Mouse (Mus musculus): ENCODE measurements around the gene Olfr43. TPM values are rescaled to one million over a fixed set of nuclear protein-coding genes. Genes with fewer than 3 reads are reported as not detected.

The Olfr43 gene
- not detected in 2 replicates for polyA plus RNA-seq (2014; fragmentation: Nextera tagmentation; extraction: Ambion mirVana)

DNA sequence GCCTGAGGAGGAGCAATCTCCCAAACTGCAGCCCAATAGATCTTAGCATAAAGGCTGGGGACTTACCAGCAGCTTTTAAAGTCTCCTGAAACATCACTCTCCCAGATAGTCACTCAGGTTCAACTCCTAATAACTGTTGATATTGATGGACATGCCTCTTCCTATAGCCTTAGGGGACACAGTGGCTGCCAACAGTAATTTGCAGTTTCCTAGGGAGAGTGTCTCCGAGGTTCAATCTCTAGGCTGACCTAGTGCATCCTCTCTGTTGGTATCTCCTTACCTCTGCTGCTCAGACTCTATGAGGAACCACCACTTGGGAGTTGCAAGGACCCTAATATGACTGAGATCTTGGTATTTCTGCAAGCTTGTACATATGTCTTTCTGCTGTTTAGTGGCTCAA is at the start of gene Olfr43:
TSS of gene Olfr43 (minus strand) at position 101 of the 400 bp plus-strand sequence.
- ATAC-seq (ENCODE audit: low FRiP score) (no peak), DNase-seq (ENCODE audit: low spot score) (no peak)
- Histone ChIP-seq H3K27me3 (ENCODE audit: control insufficient read depth, insufficient read depth, low read length) (no peaks in the 10 kb centered on the region), H3K9me3 (ENCODE audit: control insufficient read depth, low read length) (0 out of 2 replicates have a peak, but pooled peaks cover 18% of the 10 kb centered on the region), H3K9ac (no peak within 1 kb of the TSS), H3K4me2 (replicated peaks) (no peak within 1 kb of the TSS), H3K36me3 (replicated peaks; ENCODE audit: control insufficient read depth, insufficient read depth) (no peaks in the 10 kb centered on the region), H3K27ac (no peak within 1 kb of the TSS), H3K4me3 (replicated peaks; ENCODE audit: low read length) (no peak within 1 kb of the TSS), H3K4me1 (replicated peaks; ENCODE audit: control insufficient read depth, insufficient read depth, low read length) (no peaks in the 10 kb centered on the region)
- 78% methylated on average over 1 of the region's 1 CpGs for WGBS

DNA sequence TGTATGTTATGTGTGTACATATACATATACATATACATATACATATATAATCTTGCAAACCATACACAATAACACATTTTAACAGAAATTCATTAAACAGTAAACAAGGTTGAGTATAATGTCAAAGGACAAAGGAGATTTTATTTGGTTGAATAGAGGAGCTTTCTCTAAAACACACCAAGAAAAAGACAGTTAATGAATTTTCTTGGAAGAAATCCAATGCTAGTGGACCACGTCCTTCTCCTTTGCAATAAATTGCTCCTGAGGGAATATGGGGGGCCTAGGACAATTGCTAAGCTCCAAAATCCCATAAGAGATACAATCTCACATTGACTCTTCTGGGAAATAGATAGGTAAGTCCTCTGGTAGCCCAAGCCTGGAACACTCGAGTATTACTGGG is 48.3 kb upstream of the Olfr43 start, which contains the start of gene Olfr406:
TSS of gene Olfr406 (plus strand) at position 301 of the 400 bp plus-strand sequence.
- no peak within 1 kb of the TSS for H3K4me3 ChIP-seq (replicated peaks; ENCODE audit: low read length)
- no peak for DNase-seq (ENCODE audit: low spot score)
- no peak for ATAC-seq (ENCODE audit: low FRiP score)
- no peak within 1 kb of the TSS for H3K27ac ChIP-seq
- no peak within 1 kb of the TSS for H3K4me2 ChIP-seq (replicated peaks)
- H3K9ac ChIP-seq: no peak within 1 kb of the TSS
- no peaks in the 10 kb centered on the region for H3K36me3 ChIP-seq (replicated peaks; ENCODE audit: control insufficient read depth, insufficient read depth)
- no peaks in the 10 kb centered on the region for H3K4me1 ChIP-seq (replicated peaks; ENCODE audit: control insufficient read depth, insufficient read depth, low read length)
- peaks cover 6% of the 10 kb centered on the region; the same call in 1 of the 2 replicates for H3K9me3 ChIP-seq (ENCODE audit: control insufficient read depth, low read length)
- 59% methylated on average over 2 of the region's 2 CpGs for WGBS
- no peaks in the 10 kb centered on the region for H3K27me3 ChIP-seq (ENCODE audit: control insufficient read depth, insufficient read depth, low read length)

DNA sequence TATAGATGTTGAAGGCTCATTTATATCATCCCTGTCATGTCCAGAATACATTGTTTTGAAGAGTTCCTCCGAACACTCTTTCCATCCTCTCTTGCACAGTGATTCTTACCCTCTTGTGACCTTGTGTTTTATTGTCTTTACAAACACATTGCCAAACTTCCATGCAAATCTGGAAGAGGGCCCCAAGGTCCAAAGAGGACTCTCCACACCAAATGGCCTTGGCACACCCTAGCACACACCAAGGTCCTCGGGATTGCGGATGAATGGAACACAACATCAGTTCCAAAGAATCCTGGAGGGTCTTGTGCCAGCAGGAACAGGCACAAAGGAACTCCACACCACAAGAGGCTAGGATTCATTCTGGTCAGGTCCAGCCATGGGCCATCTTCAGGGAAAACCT is 30.0 kb upstream of the Olfr43 start:
- no peak for DNase-seq (ENCODE audit: low spot score)
- ATAC-seq (ENCODE audit: low FRiP score): no peak
- 93% methylated on average over 3 of the region's 3 CpGs for WGBS
- Histone ChIP-seq H3K4me2 (replicated peaks) (no peak overlapping the region), H3K9me3 (ENCODE audit: control insufficient read depth, low read length) (peaks cover 10% of the 10 kb centered on the region), H3K4me1 (replicated peaks; ENCODE audit: control insufficient read depth, insufficient read depth, low read length) (no peaks in the 10 kb centered on the region), H3K4me3 (replicated peaks; ENCODE audit: low read length) (no peak overlapping the region), H3K36me3 (replicated peaks; ENCODE audit: control insufficient read depth, insufficient read depth) (no peaks in the 10 kb centered on the region), H3K9ac (no peak overlapping the region), H3K27me3 (ENCODE audit: control insufficient read depth, insufficient read depth, low read length) (no peaks in the 10 kb centered on the region), H3K27ac (no peak overlapping the region)

DNA sequence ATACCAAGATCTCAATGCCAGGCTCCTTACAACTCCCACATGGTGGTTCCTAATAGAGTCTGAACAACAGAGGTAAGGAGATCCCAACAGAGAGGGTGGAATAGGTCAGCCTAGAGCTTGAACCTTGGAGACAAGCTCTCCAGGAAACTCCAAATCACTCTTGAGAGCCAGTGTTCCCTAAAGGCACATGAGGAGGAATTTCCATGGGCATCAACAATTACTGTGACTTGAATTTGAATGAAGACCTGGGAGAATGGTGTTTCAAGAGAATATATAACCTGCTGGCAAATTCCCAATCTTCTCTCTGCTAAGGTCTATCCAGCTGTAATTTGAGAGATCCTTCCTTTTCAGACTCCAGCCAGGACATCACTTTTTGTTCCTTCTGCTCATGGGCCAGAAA is 25.2 kb downstream of the Olfr43 start, which contains the start of gene Olfr403:
TSS of gene Olfr403 (plus strand) at position 301 of the 400 bp plus-strand sequence.
- Histone ChIP-seq H3K4me2 (replicated peaks) (no peak within 1 kb of the TSS), H3K4me1 (replicated peaks; ENCODE audit: control insufficient read depth, insufficient read depth, low read length) (no peaks in the 10 kb centered on the region), H3K27ac (no peak within 1 kb of the TSS), H3K9ac (no peak within 1 kb of the TSS), H3K4me3 (replicated peaks; ENCODE audit: low read length) (no peak within 1 kb of the TSS), H3K36me3 (replicated peaks; ENCODE audit: control insufficient read depth, insufficient read depth) (no peaks in the 10 kb centered on the region), H3K9me3 (ENCODE audit: control insufficient read depth, low read length) (peaks cover 4% of the 10 kb centered on the region; the same call in 1 of the 2 replicates), H3K27me3 (ENCODE audit: control insufficient read depth, insufficient read depth, low read length) (no peaks in the 10 kb centered on the region)
- DNase-seq (ENCODE audit: low spot score) (no peak), ATAC-seq (ENCODE audit: low FRiP score) (no peak)

DNA sequence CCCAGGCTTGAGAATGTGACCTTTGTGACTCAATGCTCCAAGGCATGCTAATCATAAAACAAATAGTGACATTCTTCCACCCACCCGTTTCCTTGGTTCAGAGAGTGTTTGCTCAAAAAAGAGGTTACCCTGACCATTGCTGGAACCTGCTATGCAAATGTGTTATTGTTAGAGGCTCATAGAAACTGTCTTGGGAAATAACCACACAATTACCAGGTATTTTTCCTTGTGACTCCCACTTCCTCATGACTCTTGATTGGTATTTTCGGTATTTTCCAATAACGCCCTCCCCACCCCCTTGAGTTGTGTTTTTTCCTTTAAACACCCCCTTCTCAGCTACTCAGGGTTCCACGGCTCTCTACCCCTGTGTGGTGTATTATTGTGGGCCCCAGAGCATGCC is 27.4 kb downstream of the Olfr43 start:
- Histone ChIP-seq H3K4me1 (replicated peaks; ENCODE audit: control insufficient read depth, insufficient read depth, low read length) (no peaks in the 10 kb centered on the region), H3K36me3 (replicated peaks; ENCODE audit: control insufficient read depth, insufficient read depth) (no peaks in the 10 kb centered on the region), H3K9me3 (ENCODE audit: control insufficient read depth, low read length) (peaks cover 14% of the 10 kb centered on the region; the same call in 1 of the 2 replicates), H3K4me3 (replicated peaks; ENCODE audit: low read length) (no peak overlapping the region), H3K27ac (no peak overlapping the region), H3K9ac (no peak overlapping the region), H3K27me3 (ENCODE audit: control insufficient read depth, insufficient read depth, low read length) (no peaks in the 10 kb centered on the region), H3K4me2 (replicated peaks) (no peak overlapping the region)
- no peak for DNase-seq (ENCODE audit: low spot score)
- no peak for ATAC-seq (ENCODE audit: low FRiP score)
- 81% methylated on average over 4 of the region's 4 CpGs for WGBS

DNA sequence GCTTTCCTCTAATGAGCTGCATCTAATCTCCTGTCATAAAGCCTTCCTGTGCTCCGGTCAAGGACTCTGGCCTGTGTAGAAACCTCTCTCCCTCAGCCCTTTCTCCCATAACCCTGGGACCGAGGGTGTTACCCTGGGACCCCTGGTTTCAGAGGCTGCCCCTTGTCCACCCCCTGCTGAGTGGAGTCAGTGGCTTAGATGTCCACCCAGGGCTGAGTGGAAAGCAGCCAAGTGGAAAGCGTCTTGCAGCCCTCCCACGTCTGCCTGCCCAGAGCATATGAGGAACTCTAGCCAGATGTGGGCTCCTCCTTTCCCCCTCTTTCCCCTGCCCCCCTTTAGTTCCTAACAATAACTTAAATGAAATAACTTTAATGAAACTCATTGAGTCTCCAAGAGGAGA is 28.0 kb downstream of the Olfr43 start:
- ATAC-seq (ENCODE audit: low FRiP score) (no peak), DNase-seq (ENCODE audit: low spot score) (no peak)
- WGBS: 84% methylated on average over 4 of the region's 4 CpGs

DNA sequence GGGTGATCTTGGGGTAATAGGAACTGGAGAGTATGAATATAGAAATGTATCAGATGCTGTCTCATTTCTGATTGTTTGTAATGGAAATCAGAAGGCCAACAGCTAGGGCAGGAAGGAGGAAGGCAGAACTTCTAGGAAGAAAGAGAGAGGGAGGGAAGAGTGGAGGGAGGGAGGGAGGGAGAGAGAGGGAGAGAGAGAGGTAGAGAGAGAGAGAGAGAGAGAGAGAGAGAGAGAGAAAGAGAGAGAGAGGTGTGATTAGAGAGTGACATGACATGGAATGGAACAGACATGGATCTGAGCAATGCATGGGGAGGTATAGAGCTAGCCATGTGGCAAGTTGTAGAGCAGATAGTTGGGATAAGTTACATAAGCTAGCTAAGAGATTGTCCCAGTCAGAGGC is 42.4 kb downstream of the Olfr43 start:
- Histone ChIP-seq H3K27ac (no peak overlapping the region), H3K4me1 (replicated peaks; ENCODE audit: control insufficient read depth, insufficient read depth, low read length) (no peaks in the 10 kb centered on the region), H3K9ac (no peak overlapping the region), H3K4me2 (replicated peaks) (no peak overlapping the region), H3K9me3 (ENCODE audit: control insufficient read depth, low read length) (no peaks in the 10 kb centered on the region), H3K36me3 (replicated peaks; ENCODE audit: control insufficient read depth, insufficient read depth) (no peaks in the 10 kb centered on the region), H3K4me3 (replicated peaks; ENCODE audit: low read length) (no peak overlapping the region), H3K27me3 (ENCODE audit: control insufficient read depth, insufficient read depth, low read length) (no peaks in the 10 kb centered on the region)
- ATAC-seq (ENCODE audit: low FRiP score): no peak
- DNase-seq (ENCODE audit: low spot score): no peak

More for the DNA sequence above, 28.0 kb downstream of the Olfr43 start:
- Histone ChIP-seq H3K9ac (no peak overlapping the region), H3K4me2 (replicated peaks) (no peak overlapping the region), H3K27ac (no peak overlapping the region), H3K27me3 (ENCODE audit: control insufficient read depth, insufficient read depth, low read length) (no peaks in the 10 kb centered on the region), H3K4me1 (replicated peaks; ENCODE audit: control insufficient read depth, insufficient read depth, low read length) (no peaks in the 10 kb centered on the region), H3K4me3 (replicated peaks; ENCODE audit: low read length) (no peak overlapping the region), H3K9me3 (ENCODE audit: control insufficient read depth, low read length) (peaks cover 19% of the 10 kb centered on the region; the same call in 1 of the 2 replicates), H3K36me3 (replicated peaks; ENCODE audit: control insufficient read depth, insufficient read depth) (no peaks in the 10 kb centered on the region)

Other genes with a start within 250 kb of the Olfr43 start
- gene Olfr398, start 221.0 kb downstream of the Olfr43 start, polyA plus RNA-seq (2014; fragmentation: Nextera tagmentation; extraction: Ambion mirVana): not detected in 2 replicates
- not detected in 2 replicates for gene Olfr139, start 154.8 kb downstream of the Olfr43 start, polyA plus RNA-seq (2014; fragmentation: Nextera tagmentation; extraction: Ambion mirVana)
- gene Olfr399, start 154.8 kb downstream of the Olfr43 start, polyA plus RNA-seq (2014; fragmentation: Nextera tagmentation; extraction: Ambion mirVana): not detected in 2 replicates
- gene Zfp616, start 141.4 kb downstream of the Olfr43 start, polyA plus RNA-seq (2014; fragmentation: Nextera tagmentation; extraction: Ambion mirVana): not detected in 2 replicates
- gene Olfr401, start 97.7 kb downstream of the Olfr43 start, polyA plus RNA-seq (2014; fragmentation: Nextera tagmentation; extraction: Ambion mirVana): not detected in 2 replicates
- gene Olfr402, start 57.9 kb downstream of the Olfr43 start, polyA plus RNA-seq (2014; fragmentation: Nextera tagmentation; extraction: Ambion mirVana): not detected in 2 replicates
- gene Olfr403, start 25.1 kb downstream of the Olfr43 start, polyA plus RNA-seq (2014; fragmentation: Nextera tagmentation; extraction: Ambion mirVana): not detected in 2 replicates
- not detected in 2 replicates for gene Olfr406, start 48.4 kb upstream of the Olfr43 start, polyA plus RNA-seq (2014; fragmentation: Nextera tagmentation; extraction: Ambion mirVana)
- gene Olfr59, start 72.4 kb upstream of the Olfr43 start, polyA plus RNA-seq (2014; fragmentation: Nextera tagmentation; extraction: Ambion mirVana): not detected in 2 replicates
- gene Olfr410, start 126.7 kb upstream of the Olfr43 start, polyA plus RNA-seq (2014; fragmentation: Nextera tagmentation; extraction: Ambion mirVana): not detected in 2 replicates
- not detected in 2 replicates for gene Olfr411, start 141.3 kb upstream of the Olfr43 start, polyA plus RNA-seq (2014; fragmentation: Nextera tagmentation; extraction: Ambion mirVana)
- gene Olfr412, start 150.7 kb upstream of the Olfr43 start, polyA plus RNA-seq (2014; fragmentation: Nextera tagmentation; extraction: Ambion mirVana): not detected in 2 replicates